In the genomic region with DNA sequence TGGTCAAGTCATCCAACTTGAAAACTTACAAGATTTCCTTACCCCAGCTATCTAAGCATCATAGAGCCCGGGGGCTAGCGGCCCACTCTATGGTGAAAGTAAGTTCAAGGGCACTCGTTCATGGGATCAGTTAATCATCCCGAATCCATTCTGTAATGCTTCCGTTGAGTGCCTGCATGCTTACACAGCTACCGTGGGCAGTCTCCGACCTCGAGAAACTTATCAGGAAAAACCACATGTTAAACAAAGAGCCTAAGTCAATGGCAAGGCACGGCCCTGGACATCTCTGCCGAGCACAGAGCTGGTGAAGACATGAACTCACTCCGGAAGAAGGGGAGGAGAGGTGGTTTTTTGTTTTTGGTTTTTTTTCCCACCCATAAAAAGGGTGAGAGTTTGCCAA, we compare ENCODE assay signal across 12 mouse cellular contexts. TPM values are rescaled to one million over a fixed set of nuclear protein-coding genes. Genes with fewer than 3 reads are reported as not detected.
DNase-seq lines count a peak whose midpoint lies in the region; ATAC-seq and TF ChIP-seq lines count a peak whose summit lies in the region.
"Had no signal": no experiment of that assay in that cellular context is flagged by ENCODE, and none has a peak within 500 bp of the region (broad histone marks: within the 10 kb centered on the region; RNA-seq: fewer than 3 reads in every experiment).

No protein-coding gene starts in this region.

- peaks cover 5% of the 10 kb centered on the region for H3K4me1 ChIP-seq in lung, postnatal 0 days (ENCODE audit: insufficient read depth, low read depth, low read length)
- H3K4me1 ChIP-seq in stomach, embryonic 14.5 days (ENCODE audit: control insufficient read depth, insufficient read depth, low read length): peaks cover 5% of the 10 kb centered on the region; the same call in 1 of the 2 replicates

- no peak overlapping the region for H3K27ac ChIP-seq in lung, postnatal 0 days (ENCODE audit: low read length)
- no peak overlapping the region for H3K27ac ChIP-seq in stomach, embryonic 14.5 days (ENCODE audit: low read length)
- H3K27ac ChIP-seq: hindbrain, embryonic 13.5 days had no signal

- peak; percentile 15 for ATAC-seq in lung, postnatal 0 days
- 0 out of 2 replicates have a peak, but pooled peaks have one; percentile 56 for ATAC-seq in stomach, embryonic 14.5 days (ENCODE audit: insufficient number of reproducible peaks, insufficient read depth, low FRiP score, low read depth)

- intact Hi-C loops in left cerebral cortex, postnatal 14 days (cut with DNase I): no loop called here

- H3K9me3 ChIP-seq in lung, postnatal 0 days (ENCODE audit: low read length): no peaks in the 10 kb centered on the region
- no peaks in the 10 kb centered on the region for H3K9me3 ChIP-seq in stomach, embryonic 14.5 days (ENCODE audit: control insufficient read depth, low read depth, low read length)
- H3K9me3 ChIP-seq: hindbrain, embryonic 13.5 days had no signal

- no peak for DNase-seq in lung, postnatal 0 days (ENCODE audit: low spot score)
- DNase-seq in lung, adult 18-20 months: no peak
- DNase-seq in c-Kit-positive CD71-positive TER-119-positive erythroid progenitor cells, embryonic 14.5 days (ENCODE audit: low spot score): peak; percentile 67
- DNase-seq in liver: peak; percentile 74
- no peak for DNase-seq in left cerebral cortex, postnatal 14 days (ENCODE audit: low spot score in 2 of 2)
- no peak for DNase-seq in right cerebral cortex, postnatal 4 days
- DNase-seq in cerebellum, postnatal 14 days: no peak
- DNase-seq: cerebellum, adult 11 months; kidney, postnatal 4 days; lung, postnatal 4 days had no signal

- no peak overlapping the region for H3K9ac ChIP-seq in lung, postnatal 0 days (replicated peaks; ENCODE audit: low read depth)
- no peak overlapping the region for H3K9ac ChIP-seq in stomach, embryonic 14.5 days (replicated peaks; ENCODE audit: low read depth, low read length)
- H3K9ac ChIP-seq: hindbrain, embryonic 13.5 days had no signal

- no peak overlapping the region for H3K4me2 ChIP-seq in lung, postnatal 0 days (replicated peaks; ENCODE audit: low read depth, low read length)
- no peak overlapping the region for H3K4me2 ChIP-seq in stomach, embryonic 14.5 days (replicated peaks; ENCODE audit: low read depth, low read length)
- H3K4me2 ChIP-seq: hindbrain, embryonic 13.5 days had no signal

- no peak for TF ChIP-seq EP300 in lung, postnatal 0 days (IDR thresholded peaks at IDR 0.05)

- no peaks in the 10 kb centered on the region for H3K36me3 ChIP-seq in lung, postnatal 0 days (ENCODE audit: insufficient read depth, low read length)
- H3K36me3 ChIP-seq in stomach, embryonic 14.5 days (ENCODE audit: control insufficient read depth, insufficient read depth, low read length): no peaks in the 10 kb centered on the region
- H3K36me3 ChIP-seq: hindbrain, embryonic 13.5 days had no signal

- WGBS in lung, postnatal 0 days: 21% methylated on average over 11 of the region's 11 CpGs
- 39% methylated on average over 11 of the region's 11 CpGs for WGBS in stomach, embryonic 14.5 days

- no peak for TF ChIP-seq CTCF in lung, postnatal 0 days (IDR thresholded peaks at IDR 0.05)

- H3K4me3 ChIP-seq in lung, postnatal 0 days (ENCODE audit: low read depth, low read length): no peak overlapping the region
- no peak overlapping the region for H3K4me3 ChIP-seq in stomach, embryonic 14.5 days (ENCODE audit: low read depth, low read length)
- H3K4me3 ChIP-seq: hindbrain, embryonic 13.5 days had no signal

- H3K27me3 ChIP-seq in lung, postnatal 0 days (replicated peaks; ENCODE audit: insufficient read depth, low read length): no peaks in the 10 kb centered on the region
- no peaks in the 10 kb centered on the region for H3K27me3 ChIP-seq in stomach, embryonic 14.5 days (ENCODE audit: control insufficient read depth, insufficient read depth, low read length)
- H3K27me3 ChIP-seq: hindbrain, embryonic 13.5 days had no signal

RNA-seq across cellular contexts. Expression of a gene that starts 9.5 kb away (rescaled TPM):
- 16.9 and 17.8 TPM in 2 replicates for polyA plus RNA-seq in lung, postnatal 0 days (2015; fragmentation: Nextera tagmentation; extraction: Ambion mirVana)
- polyA plus RNA-seq in stomach, embryonic 14.5 days (2014; fragmentation: Nextera tagmentation; extraction: Ambion mirVana): 30.0 and 30.7 TPM in 2 replicates
- 10 to 100 TPM; 26.5 to 28.2 TPM for total RNA-seq in left cerebral cortex, postnatal 14 days (2021)

Comparison
In these comparisons a context has a peak if more than half of its experiments do, and no peak if none do; other contexts are left out.
1. DNase-seq: peak in c-Kit-positive CD71-positive TER-119-positive erythroid progenitor cells, embryonic 14.5 days (single experiment) and liver (single experiment); none in lung, postnatal 0 days (single experiment), lung, adult 18-20 months (0 of 2), left cerebral cortex, postnatal 14 days (0 of 2), right cerebral cortex, postnatal 4 days (single experiment) and cerebellum, postnatal 14 days (0 of 2).